Comparison of ENCODE assay signal across 8 mouse cellular contexts in genomic region chr11:95824071-95824876, GRCm38 (mm10). TPM values are rescaled to one million over a fixed set of nuclear protein-coding genes. Genes with fewer than 3 reads are reported as not detected.
DNase-seq lines count a peak whose midpoint lies in the region; ATAC-seq and TF ChIP-seq lines count a peak whose summit lies in the region.

Gene Phospho1, plus strand, starts transcription at chr11:95824499.

- peak; percentile 48 for TF ChIP-seq POLR2A in cerebellum, adult 2 months (IDR thresholded peaks at IDR 0.05; ENCODE audit: borderline replicate concordance, insufficient read depth, low read length)

- peak within 1 kb of the TSS; percentile 84 for H3K4me3 ChIP-seq in cerebellum, adult 2 months (replicated peaks; ENCODE audit: insufficient read depth, low read depth, low read length)

- H3K27ac ChIP-seq in cerebellum, adult 2 months (ENCODE audit: insufficient read depth, low read length), result peak within 1 kb of the TSS; percentile 83

- peak; percentile 56 for DNase-seq in MEL-GATA-1-ER (ENCODE audit: extremely low read depth, low read depth)
- peak; percentile 95 for DNase-seq in cerebellum, adult 2 months
- peak; percentile 90 for DNase-seq in forelimb bud, embryonic 11.5 days (ENCODE audit: low read depth, low spot score)
- DNase-seq in layer of hippocampus, postnatal 14 days (ENCODE audit: low spot score in 2 of 2), result peak; percentile 85 to 87
- DNase-seq in lung, postnatal 14 days, result peak; percentile 93
- DNase-seq in retina, adult 2 months (ENCODE audit: low read depth, low spot score), result peak; percentile 60
- DNase-seq in thymus, postnatal 36 days, result peak; percentile 89 to 92

- H3K27me3 ChIP-seq in cerebellum, adult 2 months (ENCODE audit: control insufficient read depth, insufficient read depth, low read length), result no peaks in the 10 kb centered on the region

- H3K4me1 ChIP-seq in cerebellum, adult 2 months (ENCODE audit: control insufficient read depth, insufficient read depth, low read length), result no peaks in the 10 kb centered on the region; the same call in 1 of the 2 replicates

- WGBS in cerebellum, adult 2 months, result under 1% methylated on average over 66 of the region's 78 CpGs

- ATAC-seq in hematopoietic stem cell, adult 5-6 weeks (replicated peaks in 1 of 2; ENCODE audit: insufficient read depth in 1 of 2, low FRiP score in 2 of 2, low TSS enrichment in 1 of 2, low read depth in 1 of 2, poor library complexity in 2 of 2, severe bottlenecking in 2 of 2), result peak; percentile 63 to 77

- TF ChIP-seq CTCF in cerebellum, adult 2 months (IDR thresholded peaks at IDR 0.05; ENCODE audit: borderline replicate concordance, insufficient read depth, low read depth, low read length), result no peak

RNA-seq across cellular contexts. Expression of gene Phospho1, which starts in this region (rescaled TPM):
- 110 and 122 TPM in 2 replicates for polyA plus RNA-seq in cerebellum, adult 2 months (2012; rRNA removed)
- 3.9 and 4.8 TPM in 2 replicates for total RNA-seq in hematopoietic stem cell, adult 5-6 weeks (2017)
- 10 to 100 TPM; 43.7 to 46.5 TPM for total RNA-seq in layer of hippocampus, postnatal 14 days (2021)

Comparison
In these comparisons a context has a peak if more than half of its experiments do, and no peak if none do; other contexts are left out.
1. Peak in every context shown above with its lines: DNase-seq, ATAC-seq, H3K4me3 ChIP-seq and H3K27ac ChIP-seq.